Mouse (Mus musculus) urinary bladder, adult 2 months (tissue): ENCODE data around the gene Olfr558. TPM values are rescaled to one million over a fixed set of nuclear protein-coding genes. Genes with fewer than 3 reads are reported as not detected.

Experiments used
- DNase-seq: peaks from one replicate; pipeline ENCODE4 v3.0.0; 2022; ENCODE audit warnings: low spot score
- polyA plus RNA-seq: library from polyadenylated mRNA; depleted of rRNA; stranded (reverse); fragments of >200 nt; gene quantifications from 2 replicates; pipeline ENCODE4 v1.2.3, GENCODE M21; 2012; rRNA removed

Olfr558 gene
- polyA plus RNA-seq: 1.3 and 1.4 TPM in 2 replicates

DNA sequence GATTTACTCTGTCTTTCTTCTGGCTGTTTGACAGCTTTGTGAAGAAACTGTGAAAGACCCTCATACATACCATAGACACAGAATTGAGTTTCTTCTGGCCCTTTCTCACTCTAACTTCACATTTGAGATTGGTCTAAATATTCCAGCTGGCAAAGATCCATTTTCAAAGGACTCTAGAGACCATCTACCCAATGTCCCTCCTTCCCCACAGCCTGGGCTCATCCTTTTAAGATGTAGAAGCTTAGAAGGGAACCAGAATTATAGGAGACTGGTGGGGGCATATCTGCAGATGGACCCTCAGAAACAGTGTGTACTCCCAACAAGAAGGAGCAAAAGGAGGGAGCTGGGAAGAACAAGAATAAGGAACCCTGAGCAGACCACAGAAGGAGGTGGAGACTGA lies at the start of gene Olfr558:
TSS of gene Olfr558 (plus strand) at position 301 of the 400 bp plus-strand sequence.
- no peak for DNase-seq

DNA sequence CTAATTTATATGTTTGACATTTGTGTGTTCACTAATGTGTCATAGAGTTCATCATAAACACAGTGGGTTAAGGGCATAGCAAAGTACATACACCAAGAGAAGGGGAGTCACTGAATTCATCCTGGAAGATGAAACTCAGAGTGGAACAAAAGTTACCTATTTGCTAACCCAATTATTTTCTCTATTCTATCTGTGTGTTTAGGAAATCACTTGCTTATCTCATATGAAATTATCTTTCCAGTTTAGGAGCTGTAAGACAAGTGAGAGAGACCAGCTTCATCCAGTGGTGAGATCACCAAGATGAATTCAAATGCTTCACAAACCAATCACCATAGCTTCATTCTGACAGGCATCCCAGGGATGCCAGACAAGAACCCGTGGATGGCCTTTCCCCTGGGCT lies 43.5 kb upstream of the Olfr558 start, which contains the start of gene Olfr555:
TSS of gene Olfr555 (plus strand) at position 301 of the 400 bp plus-strand sequence.
- DNase-seq: no peak

DNA sequence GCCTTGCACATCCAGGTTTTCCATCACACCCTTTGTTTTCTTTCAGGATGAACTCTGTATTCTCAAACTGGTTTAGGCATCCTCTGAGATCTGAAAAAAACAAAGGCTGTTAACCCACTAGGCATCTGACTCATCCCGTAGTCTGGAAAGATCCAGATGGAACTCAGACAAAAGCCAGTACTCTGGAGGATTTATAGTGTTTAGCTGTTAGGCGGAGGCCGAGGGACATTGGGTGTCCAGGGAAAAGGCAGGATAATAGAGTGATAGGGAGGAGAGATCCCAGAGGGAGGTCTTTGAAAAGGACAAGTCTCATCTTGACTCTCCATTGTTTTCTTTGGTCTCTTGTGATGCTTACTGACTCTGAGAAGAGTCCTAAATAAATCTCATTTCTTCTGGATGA lies 37.4 kb upstream of the Olfr558 start, which contains the start of gene Olfr556:
TSS of gene Olfr556 (plus strand) at position 301 of the 400 bp plus-strand sequence.
- DNase-seq: no peak

DNA sequence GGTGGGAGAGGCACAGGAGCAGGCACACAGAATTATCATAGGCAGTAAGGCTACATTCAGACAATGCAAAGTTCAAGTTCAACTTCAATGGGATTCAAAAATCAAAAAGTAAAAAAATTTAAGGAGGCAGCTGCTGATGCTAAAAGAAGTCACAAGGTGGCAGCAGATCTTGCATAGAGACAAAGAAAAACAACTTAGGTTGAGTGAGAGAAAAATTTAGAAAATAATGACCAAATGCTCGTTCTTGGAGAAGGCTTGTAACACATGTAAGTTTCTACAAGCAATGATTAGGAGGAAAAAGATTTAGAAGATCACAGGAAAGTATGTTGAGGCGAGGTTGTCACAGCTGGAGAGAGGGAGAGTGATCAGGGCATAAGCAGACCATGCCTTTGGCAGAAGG lies 36.6 kb upstream of the Olfr558 start:
- DNase-seq: no peak

GRCm38 (mm10) chr7:102676225-102676624 lies 25.8 kb upstream of the Olfr558 start:
- DNase-seq: no peak

GRCm38 (mm10) chr7:102681916-102682315 lies 20.1 kb upstream of the Olfr558 start:
- no peak for DNase-seq

GRCm38 (mm10) chr7:102686944-102687501 lies 15.0 kb upstream of the Olfr558 start, which contains the start of gene Trim68:
TSS of gene Trim68 (minus strand) at chr7:102687327.
- peak; percentile 82 for DNase-seq

- no peak for DNase-seq
Observed at GRCm38 (mm10) chr7:102695358-102696125, 6.5 kb upstream of the Olfr558 start, which contains the start of gene Olfr557. TSS of gene Olfr557 (plus strand) at chr7:102695910.

DNA sequence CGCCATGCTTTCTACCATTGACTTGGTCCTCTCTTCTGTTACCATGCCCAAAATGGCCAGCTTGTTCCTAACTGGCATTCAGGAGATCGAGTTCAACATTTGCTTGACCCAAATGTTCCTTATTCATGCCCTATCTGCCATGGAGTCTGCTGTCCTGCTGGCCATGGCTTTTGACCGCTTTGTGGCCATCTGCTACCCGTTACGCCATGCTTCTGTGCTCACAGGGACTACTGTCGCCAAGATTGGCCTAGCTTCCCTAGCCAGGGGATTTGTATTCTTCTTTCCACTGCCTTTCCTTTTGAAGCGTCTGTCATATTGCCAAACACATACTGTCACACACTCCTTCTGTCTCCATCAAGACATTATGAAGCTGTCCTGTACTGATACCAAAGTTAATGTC lies 3.6 kb upstream of the Olfr558 start:
- DNase-seq: no peak

DNA sequence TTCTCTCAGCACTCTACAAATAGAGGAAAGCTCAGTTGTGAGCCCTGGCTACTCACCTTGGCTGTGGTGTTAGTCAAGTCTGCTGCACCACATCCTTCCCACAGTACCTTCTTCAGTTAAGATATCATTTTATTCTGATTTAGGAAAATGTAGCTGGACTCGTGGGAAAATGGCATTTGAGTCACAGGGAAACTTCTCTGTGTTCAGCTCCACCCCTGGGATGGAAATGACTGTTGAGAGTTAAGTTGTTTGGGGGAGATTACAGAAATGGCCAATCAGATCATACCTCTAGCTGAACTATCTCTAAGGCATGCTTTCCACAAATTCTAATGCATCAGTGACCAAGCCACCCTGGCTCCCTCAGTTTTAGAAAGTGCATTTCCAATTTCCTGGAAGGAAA lies 17.0 kb downstream of the Olfr558 start, which contains the start of gene Olfr33:
TSS of gene Olfr33 (minus strand) at position 101 of the 400 bp plus-strand sequence.
- no peak for DNase-seq

GRCm38 (mm10) chr7:102727391-102727790 lies 25.4 kb downstream of the Olfr558 start, which contains the start of gene Olfr559:
TSS of gene Olfr559 (minus strand) at chr7:102727491.
- no peak for DNase-seq

DNA sequence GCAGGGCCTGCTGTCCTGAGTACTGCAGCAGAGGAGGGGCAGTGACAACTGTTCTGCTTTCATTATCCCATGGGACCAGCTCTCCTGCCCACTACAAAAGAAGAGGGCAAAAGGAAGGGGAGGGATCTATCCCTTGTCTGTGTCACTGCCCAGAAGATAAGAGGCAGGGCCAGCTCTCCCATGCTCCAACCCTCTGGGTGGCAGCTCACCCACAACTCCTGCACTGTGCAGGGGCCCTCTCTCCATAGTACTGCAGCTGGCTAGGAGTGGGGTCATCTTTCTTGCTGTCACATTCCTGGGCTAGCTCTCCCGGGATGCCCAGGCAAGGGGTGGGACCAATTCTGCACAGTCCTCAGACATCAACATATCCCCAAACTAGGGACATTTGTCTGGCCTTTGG lies 31.8 kb downstream of the Olfr558 start:
- no peak for DNase-seq

GRCm38 (mm10) chr7:102737705-102738104 lies 35.7 kb downstream of the Olfr558 start:
- no peak for DNase-seq

DNA sequence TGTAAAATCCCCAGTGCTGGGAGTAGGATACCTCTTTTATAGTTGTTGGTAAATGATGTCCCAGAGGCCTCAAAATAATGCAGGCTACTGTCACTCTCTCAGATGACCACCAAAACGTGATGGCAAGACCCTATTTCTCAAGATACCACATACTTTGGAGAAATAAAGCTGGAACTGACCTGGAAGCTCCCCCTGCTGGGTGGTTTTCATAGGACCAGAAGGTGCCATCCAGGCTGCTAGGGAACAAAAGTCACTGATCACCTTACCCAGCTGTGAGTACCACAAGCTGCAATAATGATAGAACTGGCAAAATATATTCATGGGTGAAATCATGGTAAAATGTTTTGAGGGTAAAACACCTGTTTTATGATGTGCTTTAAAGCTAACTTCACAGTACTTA lies 50.1 kb downstream of the Olfr558 start:
- DNase-seq: no peak

DNA sequence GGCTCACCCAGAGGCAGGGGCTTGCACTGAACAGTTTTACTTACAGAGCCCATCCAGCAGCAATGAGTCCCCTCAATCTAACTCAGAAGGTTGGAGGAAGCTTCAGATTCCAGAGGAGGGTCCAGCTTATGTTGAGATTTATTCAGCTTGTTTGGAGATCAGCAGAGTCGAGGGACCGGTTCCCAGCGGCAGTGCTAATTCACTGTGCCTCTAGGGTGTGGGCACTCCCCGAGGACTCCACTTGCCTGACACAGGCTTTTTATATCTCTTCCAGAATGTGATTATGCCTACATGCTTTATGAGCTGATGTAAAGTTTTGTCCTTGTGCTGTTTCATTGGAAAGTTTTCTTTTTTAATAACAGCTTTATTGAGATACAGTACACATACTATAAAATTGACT lies 57.3 kb downstream of the Olfr558 start, which contains the start of the genes Olfr560 and Olfr78:
TSS of gene Olfr560 (minus strand) at position 101 of the 400 bp plus-strand sequence.
TSS of gene Olfr78 (minus strand) at position 206 of the 400 bp plus-strand sequence.
- no peak for DNase-seq

Other genes with a start within 250 kb of the Olfr558 start
- gene Olfr543, start 220.5 kb upstream of the Olfr558 start, polyA plus RNA-seq: not detected in 2 replicates
- not detected in 2 replicates for gene Olfr544, start 213.9 kb upstream of the Olfr558 start, polyA plus RNA-seq
- gene Olfr545, start 202.6 kb upstream of the Olfr558 start, polyA plus RNA-seq: not detected in 2 replicates
- gene Olfr547, start 167.5 kb upstream of the Olfr558 start, polyA plus RNA-seq: not detected in 2 replicates
- not detected in 2 replicates for gene Olfr548-ps1, start 161.3 kb upstream of the Olfr558 start, polyA plus RNA-seq
- not detected in 2 replicates for gene Olfr549, start 152.3 kb upstream of the Olfr558 start, polyA plus RNA-seq
- gene Trim21, start 136.7 kb upstream of the Olfr558 start, polyA plus RNA-seq: 12.9 and 14.2 TPM in 2 replicates
- gene Olfr550, start 130.8 kb upstream of the Olfr558 start, polyA plus RNA-seq: not detected in 2 replicates
- gene Olfr551, start 110.3 kb upstream of the Olfr558 start, polyA plus RNA-seq: not detected in 2 replicates
- not detected in 2 replicates for gene Olfr552, start 104.4 kb upstream of the Olfr558 start, polyA plus RNA-seq
- not detected in 2 replicates for gene Olfr553, start 84.0 kb upstream of the Olfr558 start, polyA plus RNA-seq
- gene Olfr554, start 63.8 kb upstream of the Olfr558 start, polyA plus RNA-seq: not detected in 2 replicates
- not detected in 2 replicates for gene Olfr555, start 43.4 kb upstream of the Olfr558 start, polyA plus RNA-seq
- not detected in 2 replicates for gene Olfr556, start 37.3 kb upstream of the Olfr558 start, polyA plus RNA-seq
- gene Trim68, start 14.9 kb upstream of the Olfr558 start, polyA plus RNA-seq: 75.3 and 99.1 TPM in 2 replicates
- gene Olfr557, start 6.3 kb upstream of the Olfr558 start, polyA plus RNA-seq: not detected in 2 replicates
- gene Olfr33, start 16.9 kb downstream of the Olfr558 start, polyA plus RNA-seq: not detected in 2 replicates
- not detected in 2 replicates for gene Olfr559, start 25.3 kb downstream of the Olfr558 start, polyA plus RNA-seq
- gene Olfr560, start 57.2 kb downstream of the Olfr558 start, polyA plus RNA-seq: 0.03 TPM in 1 of 2 replicates, not detected in the other
- 1.0 and 1.4 TPM in 2 replicates for gene Olfr78, start 57.3 kb downstream of the Olfr558 start, polyA plus RNA-seq
- not detected in 2 replicates for gene Olfr561, start 69.0 kb downstream of the Olfr558 start, polyA plus RNA-seq
- gene Olfr564, start 101.3 kb downstream of the Olfr558 start, polyA plus RNA-seq: not detected in 2 replicates
- gene Olfr566, start 156.6 kb downstream of the Olfr558 start, polyA plus RNA-seq: not detected in 2 replicates
- gene Olfr568, start 174.9 kb downstream of the Olfr558 start, polyA plus RNA-seq: not detected in 2 replicates
- not detected in 2 replicates for gene Olfr569, start 188.7 kb downstream of the Olfr558 start, polyA plus RNA-seq
- not detected in 2 replicates for gene Olfr570, start 192.4 kb downstream of the Olfr558 start, polyA plus RNA-seq
- gene Olfr571, start 215.3 kb downstream of the Olfr558 start, polyA plus RNA-seq: not detected in 2 replicates
- gene Olfr572, start 222.2 kb downstream of the Olfr558 start, polyA plus RNA-seq: not detected in 2 replicates
- gene Olfr573-ps1, start 240.4 kb downstream of the Olfr558 start, polyA plus RNA-seq: not detected in 2 replicates
- not detected in 2 replicates for gene Olfr574, start 246.3 kb downstream of the Olfr558 start, polyA plus RNA-seq